Comparison of ENCODE assay signal across 8 mouse cellular contexts in the genomic region with DNA sequence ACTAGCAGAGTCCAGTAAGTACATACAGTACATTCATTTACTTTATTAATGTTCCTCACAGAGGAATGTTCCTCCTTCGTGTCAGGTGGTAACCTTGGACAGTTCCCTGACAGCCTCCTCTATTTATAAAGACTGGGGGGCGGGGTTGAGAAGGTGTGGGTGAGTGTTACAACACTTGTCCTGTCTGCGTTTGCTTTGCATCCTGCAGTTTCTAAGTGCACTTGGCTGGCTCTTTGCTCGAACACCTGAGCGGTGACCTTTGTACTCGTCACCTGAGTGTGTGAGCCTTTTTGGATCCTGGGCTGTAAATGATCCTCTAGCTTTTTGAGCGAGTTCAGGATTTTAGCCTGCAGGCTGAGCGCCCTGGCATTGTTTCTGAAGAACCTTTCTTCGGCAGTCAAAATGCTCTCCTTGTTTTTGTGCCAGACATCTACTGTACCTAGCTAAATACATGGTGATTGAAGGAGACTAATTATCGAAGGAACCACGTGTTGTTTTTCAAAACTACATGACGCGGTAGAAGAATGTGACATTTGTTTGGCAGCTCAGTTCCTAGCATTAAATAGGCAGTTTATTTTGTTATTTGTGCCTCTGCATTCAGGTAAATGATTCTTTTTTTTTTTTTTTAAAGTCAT. TPM values are rescaled to one million over a fixed set of nuclear protein-coding genes. Genes with fewer than 3 reads are reported as not detected.
DNase-seq lines count a peak whose midpoint lies in the region; ATAC-seq and TF ChIP-seq lines count a peak whose summit lies in the region.

No protein-coding gene starts in this region.

- intact Hi-C loops in heart, postnatal 14 days (cut with DNase I): loop anchor here (5.0 kb wide), 1 partner anchor 40 kb away; the partner anchor contains the start of gene Nme2

- peak overlapping the region; percentile 97 for H3K9ac ChIP-seq in MEL (ENCODE audit: control insufficient read depth, low read depth, low read length, poor library complexity, severe bottlenecking)
- peak overlapping the region; percentile 95 for H3K9ac ChIP-seq in embryonic facial prominence, embryonic 14.5 days (ENCODE audit: low read depth, low read length)

- H3K79me2 ChIP-seq in MEL (ENCODE audit: control insufficient read depth, insufficient read depth, low read length, poor library complexity): peaks cover 45% of the 10 kb centered on the region

- H3K27ac ChIP-seq in MEL (ENCODE audit: control insufficient read depth, low read depth, low read length): no peak overlapping the region
- no peak overlapping the region; the same call in 1 of the 2 replicates for H3K27ac ChIP-seq in embryonic facial prominence, embryonic 14.5 days (replicated peaks; ENCODE audit: low read depth, low read length)

- peak; percentile 20 to 31 for DNase-seq in cerebellum, adult 18-20 months
- DNase-seq in MEL (ENCODE audit: low read depth, low spot score): peak; percentile 78
- peak; percentile 10 for DNase-seq in embryonic facial prominence, embryonic 14.5 days (ENCODE audit: low spot score)
- DNase-seq in heart, postnatal 14 days: peak; percentile 9 to 37
- peak; percentile 53 to 72 for DNase-seq in kidney, postnatal 4 days
- peak; percentile 42 for DNase-seq in testis, postnatal 14 days (ENCODE audit: low spot score)

- H3K36me3 ChIP-seq in MEL (ENCODE audit: control insufficient read depth in 1 of 2, insufficient read depth in 2 of 2, low read length in 2 of 2): peaks cover 0 to 12% of the 10 kb centered on the region in 2 experiments; a peak in 2 of 4 replicates
- no peaks in the 10 kb centered on the region for H3K36me3 ChIP-seq in embryonic facial prominence, embryonic 14.5 days (ENCODE audit: control insufficient read depth, insufficient read depth, low read length)

- no peaks in the 10 kb centered on the region for H3K27me3 ChIP-seq in MEL (ENCODE audit: control insufficient read depth in 1 of 2, insufficient read depth in 2 of 2, low read length in 2 of 2)
- no peaks in the 10 kb centered on the region for H3K27me3 ChIP-seq in embryonic facial prominence, embryonic 14.5 days (replicated peaks; ENCODE audit: control insufficient read depth, insufficient read depth, low read length)

- 34% methylated on average over 13 of the region's 13 CpGs for WGBS in embryonic facial prominence, embryonic 14.5 days

- H3K4me1 ChIP-seq in MEL (ENCODE audit: control insufficient read depth in 1 of 2, insufficient read depth in 2 of 2, low read length in 2 of 2): peaks cover 6 to 15% of the 10 kb centered on the region in 2 experiments
- peaks cover 16% of the 10 kb centered on the region for H3K4me1 ChIP-seq in embryonic facial prominence, embryonic 14.5 days (ENCODE audit: control insufficient read depth, insufficient read depth, low read length)

- H3K4me2 ChIP-seq in embryonic facial prominence, embryonic 14.5 days (ENCODE audit: low read depth, low read length): peak overlapping the region; percentile 83

- TF ChIP-seq RAD21 in MEL (IDR thresholded peaks at IDR 0.05; ENCODE audit: low read depth, low read length): no peak

- TF ChIP-seq POLR2A in MEL (IDR thresholded peaks at IDR 0.05; ENCODE audit: control insufficient read depth in 1 of 2, insufficient read depth in 1 of 2, low read depth in 1 of 2, low read length in 2 of 2, poor library complexity in 1 of 2): no peak

- TF ChIP-seq CTCF in MEL (IDR thresholded peaks at IDR 0.05 in 2 of 3, conservative IDR thresholded peaks at IDR 0.05 in 1 of 3; ENCODE audit: control insufficient read depth in 1 of 3, insufficient read depth in 1 of 3, low read depth in 2 of 3, low read length in 3 of 3, poor library complexity in 1 of 3, severe bottlenecking in 1 of 3): no peak

- TF ChIP-seq EP300 in MEL (IDR thresholded peaks at IDR 0.05; ENCODE audit: low read depth in 1 of 2, low read length in 2 of 2): no peak

- H3K4me3 ChIP-seq in MEL (ENCODE audit: control insufficient read depth in 1 of 2, insufficient read depth in 1 of 2, low read depth in 2 of 2, low read length in 2 of 2): peak overlapping the region; percentile 85 to 99
- H3K4me3 ChIP-seq in embryonic facial prominence, embryonic 14.5 days (ENCODE audit: low read depth, low read length): peak overlapping the region; percentile 91

- H3K9me3 ChIP-seq in MEL (replicated peaks; ENCODE audit: insufficient read depth, low read length): no peaks in the 10 kb centered on the region
- H3K9me3 ChIP-seq in embryonic facial prominence, embryonic 14.5 days (ENCODE audit: control insufficient read depth, low read length): no peaks in the 10 kb centered on the region

- ATAC-seq in cerebellum, adult (ENCODE audit: insufficient number of reproducible peaks, low FRiP score, low TSS enrichment): no peak
- ATAC-seq in embryonic facial prominence, embryonic 14.5 days (ENCODE audit: low read depth): no peak
- peak; percentile 22 for ATAC-seq in megakaryocyte progenitor cell, adult 5-6 weeks (replicated peaks; ENCODE audit: poor library complexity)

TF ChIP-seq in MEL, 35 proteins besides CTCF, POLR2A, EP300 and RAD21:
- TF ChIP-seq SIN3A (IDR thresholded peaks at IDR 0.05; ENCODE audit: low read length) (peak; percentile 99), MYC (IDR thresholded peaks at IDR 0.05; ENCODE audit: low read depth, low read length) (0 out of 2 replicates have a peak, but pooled peaks have one; percentile 6), MXI1 (IDR thresholded peaks at IDR 0.05; ENCODE audit: low read depth, low read length) (peak; percentile 96), KAT2A (conservative IDR thresholded peaks at IDR 0.05; ENCODE audit: low read depth, low read length) (no peak), USF2 (IDR thresholded peaks at IDR 0.05; ENCODE audit: borderline replicate concordance in 1 of 2, insufficient read depth in 1 of 2, low read depth in 1 of 2, low read length in 2 of 2) (no peak), HCFC1 (IDR thresholded peaks at IDR 0.05; ENCODE audit: low read depth, low read length) (peak; percentile 11; the same call in 1 of the 2 replicates), TBP (IDR thresholded peaks at IDR 0.05; ENCODE audit: low read depth, low read length) (0 out of 2 replicates have a peak, but pooled peaks have one; percentile 16), SMC3 (IDR thresholded peaks at IDR 0.05; ENCODE audit: low read depth, low read length) (0 out of 2 replicates have a peak, but pooled peaks have one; percentile 7)

RNA-seq across cellular contexts. Expression of gene Spag9, which starts 1.4 kb away (rescaled TPM):
- total RNA-seq in MEL (2012; rRNA removed): 19.1 and 20.6 TPM in 2 replicates
- 100 to 1,000 TPM in 1 of 2 experiments, 10 to 100 TPM in 1; 18.9 to 279 TPM for polyA plus RNA-seq in MEL (2012; ENCODE audit: insufficient read depth in 1 of 2, insufficient read length in 2 of 2, low read depth in 1 of 2, low replicate concordance in 2 of 2, missing spikeins in 1 of 2)
- 69.9 and 71.6 TPM in 2 replicates for polyA plus RNA-seq in embryonic facial prominence, embryonic 14.5 days (2014; fragmentation: Nextera tagmentation; extraction: Ambion mirVana)
- 100 to 1,000 TPM; 145 to 146 TPM for total RNA-seq in heart, postnatal 14 days (2021)
- 33.6 and 34.0 TPM in 2 replicates for total RNA-seq in megakaryocyte progenitor cell, adult 5-6 weeks (2015)
- 51.5 and 64.3 TPM in 2 replicates for total RNA-seq in megakaryocyte progenitor cell, adult 5-6 weeks (2017)

RNA-seq across cellular contexts. Expression of gene Nme1, which starts 28.9 kb away (rescaled TPM):
- 210 and 253 TPM in 2 replicates for total RNA-seq in MEL (2012; rRNA removed)
- polyA plus RNA-seq in MEL (2012; ENCODE audit: insufficient read depth in 1 of 2, insufficient read length in 2 of 2, low read depth in 1 of 2, low replicate concordance in 2 of 2, missing spikeins in 1 of 2): 100 to 1,000 TPM in 1 of 2 experiments, not detected in 1; 131 TPM
- polyA plus RNA-seq in embryonic facial prominence, embryonic 14.5 days (2014; fragmentation: Nextera tagmentation; extraction: Ambion mirVana): 143 TPM in 2 replicates
- total RNA-seq in heart, postnatal 14 days (2021): 10 to 100 TPM; 16.6 to 21.5 TPM
- 198 and 211 TPM in 2 replicates for total RNA-seq in megakaryocyte progenitor cell, adult 5-6 weeks (2015)
- total RNA-seq in megakaryocyte progenitor cell, adult 5-6 weeks (2017): 202 and 219 TPM in 2 replicates

RNA-seq across cellular contexts. Expression of gene Gm20390, which starts 29.2 kb away (rescaled TPM):
- total RNA-seq in MEL (2012; rRNA removed): 673 and 732 TPM in 2 replicates
- polyA plus RNA-seq in MEL (2012; ENCODE audit: insufficient read depth in 1 of 2, insufficient read length in 2 of 2, low read depth in 1 of 2, low replicate concordance in 2 of 2, missing spikeins in 1 of 2): 100 to 1,000 TPM in 1 of 2 experiments, not detected in 1; 760 TPM
- 365 and 376 TPM in 2 replicates for polyA plus RNA-seq in embryonic facial prominence, embryonic 14.5 days (2014; fragmentation: Nextera tagmentation; extraction: Ambion mirVana)
- 10 to 100 TPM; 16.9 to 26.8 TPM for total RNA-seq in heart, postnatal 14 days (2021)
- 43.7 and 97.0 TPM in 2 replicates for total RNA-seq in megakaryocyte progenitor cell, adult 5-6 weeks (2015)
- not detected in 2 replicates for total RNA-seq in megakaryocyte progenitor cell, adult 5-6 weeks (2017)

RNA-seq across cellular contexts. Expression of gene Nme2, which starts 41.2 kb away (rescaled TPM):
- total RNA-seq in MEL (2012; rRNA removed): 530 and 612 TPM in 2 replicates
- polyA plus RNA-seq in MEL (2012; ENCODE audit: insufficient read depth in 1 of 2, insufficient read length in 2 of 2, low read depth in 1 of 2, low replicate concordance in 2 of 2, missing spikeins in 1 of 2): 100 to 1,000 TPM in 1 of 2 experiments, not detected in 1; 126 TPM
- polyA plus RNA-seq in embryonic facial prominence, embryonic 14.5 days (2014; fragmentation: Nextera tagmentation; extraction: Ambion mirVana): 336 and 395 TPM in 2 replicates
- 1,000 to 10,000 TPM in 1 of 2 experiments, 100 to 1,000 TPM in 1; 981 to 1,061 TPM for total RNA-seq in heart, postnatal 14 days (2021)
- 539 and 573 TPM in 2 replicates for total RNA-seq in megakaryocyte progenitor cell, adult 5-6 weeks (2015)
- 216 and 275 TPM in 2 replicates for total RNA-seq in megakaryocyte progenitor cell, adult 5-6 weeks (2017)

Comparison
In these comparisons a context has a peak if more than half of its experiments do, and no peak if none do; other contexts are left out.
1. DNase-seq: peak in every context shown above with its lines; median percentile 78 in MEL; 62 in kidney, postnatal 4 days; 42 in testis, postnatal 14 days; 26 in cerebellum, adult 18-20 months; 23 in heart, postnatal 14 days; 10 in embryonic facial prominence, embryonic 14.5 days.